Mouse (Mus musculus) neutrophil, adult 5-6 weeks (primary cell): ENCODE data around the gene Eif4g3. TPM values are rescaled to one million over a fixed set of nuclear protein-coding genes. Genes with fewer than 3 reads are reported as not detected.

ENCODE experiments used
- ATAC-seq: fragments of 151-379, 151-347 bp; 2 replicates; pipeline ENCODE4 v1.8.0; 2017; ENCODE audit warnings: mild to moderate bottlenecking, moderate TSS enrichment; ENCODE audit not compliant: insufficient number of reproducible peaks, poor library complexity, low FRiP score, severe bottlenecking; ENCODE audit errors: extremely low read depth
- total RNA-seq: library from RNA; stranded (forward); fragments of 200-1000 nt; gene quantifications from 2 replicates; pipeline ENCODE4 v1.2.3, GENCODE M21; 2017

Eif4g3 gene
- total RNA-seq, 1 experiment from 2014 or later = 95.8 TPM

DNA sequence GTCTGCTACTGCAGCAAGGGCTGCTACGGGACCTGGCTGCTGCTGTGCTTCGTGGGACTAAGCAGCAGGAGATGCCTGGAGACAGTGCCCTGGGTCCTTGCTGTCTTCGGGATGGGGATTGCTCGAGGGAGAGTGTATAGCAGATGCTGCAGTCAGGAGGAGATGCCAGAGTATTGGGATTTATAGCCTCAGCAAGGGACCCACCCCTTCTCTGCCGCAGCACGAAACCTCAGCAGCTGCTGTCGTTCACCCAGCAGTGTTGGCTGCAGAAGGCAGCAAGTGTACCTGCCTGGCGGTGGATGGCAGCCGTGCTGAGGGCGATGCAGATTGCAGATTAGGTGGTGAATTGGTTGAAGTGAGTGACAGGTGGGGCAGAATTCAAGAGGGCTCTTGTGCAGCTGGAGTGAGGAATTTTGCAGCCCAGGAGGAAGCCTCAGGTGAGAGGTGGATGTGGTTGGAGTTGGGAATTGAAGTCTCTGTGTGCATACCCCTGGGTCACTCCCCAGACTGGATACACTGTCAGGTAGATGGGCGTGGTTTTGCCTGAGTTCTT is 24.3 kb downstream of the Eif4g3 start:
- ATAC-seq = no peak

DNA sequence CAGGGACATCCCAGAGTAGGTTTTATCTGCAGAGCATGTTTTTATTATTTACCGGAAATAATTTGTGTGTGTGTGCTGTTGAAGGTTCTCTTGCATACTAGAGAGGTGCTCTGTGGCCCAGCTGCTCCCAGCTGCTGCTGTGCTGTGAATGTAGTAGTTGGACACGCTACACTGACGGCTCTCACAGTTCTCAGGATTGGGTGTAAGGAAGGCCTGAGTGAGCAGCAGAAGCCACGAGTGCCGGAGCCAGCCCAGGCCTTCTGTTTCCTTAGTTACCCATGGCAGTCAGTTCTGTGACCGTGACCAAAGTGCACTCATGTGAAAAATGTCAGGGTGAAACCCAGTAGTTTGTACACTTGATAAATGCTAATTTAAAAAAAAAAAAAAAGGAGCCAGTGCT is 25.2 kb downstream of the Eif4g3 start:
- ATAC-seq = no peak

DNA sequence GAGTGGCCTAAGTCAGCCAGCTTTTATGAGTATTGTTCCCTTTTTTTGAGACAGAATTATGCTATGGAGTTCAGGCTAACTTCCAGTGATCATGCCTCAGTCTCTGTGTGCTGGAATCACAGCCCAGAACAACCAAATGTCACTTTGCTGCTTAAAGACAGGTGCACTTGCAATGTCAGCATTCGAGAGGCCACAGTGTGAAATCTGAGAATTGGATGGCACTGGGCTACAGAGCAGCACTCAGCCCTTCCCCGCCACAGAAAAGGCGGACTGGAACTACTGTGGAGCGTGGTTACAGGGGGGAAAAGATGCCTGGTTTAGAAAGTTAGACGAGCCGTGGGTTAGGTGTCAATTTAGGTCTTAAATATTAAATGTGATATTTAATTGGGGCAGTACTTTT is 27.4 kb downstream of the Eif4g3 start:
- ATAC-seq = no peak

DNA sequence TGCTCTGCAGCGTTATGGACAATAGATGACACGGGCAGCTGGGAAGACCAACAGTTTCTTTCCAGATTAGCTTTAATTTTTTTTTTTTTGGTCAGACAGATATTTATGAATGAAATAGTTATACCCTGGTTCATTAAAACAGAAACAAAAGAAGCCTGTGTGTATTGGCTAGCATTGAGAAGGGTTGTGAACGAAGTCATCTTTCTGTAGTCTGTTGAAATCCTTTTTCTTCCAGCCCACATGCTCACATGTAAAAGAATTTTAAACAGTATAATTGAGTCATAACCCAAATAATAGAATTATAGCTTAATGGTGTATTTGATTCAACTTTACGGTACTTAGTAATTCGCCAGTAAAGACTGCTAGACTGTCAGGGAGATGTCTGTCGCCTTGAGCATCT is 28.8 kb downstream of the Eif4g3 start:
- no peak for ATAC-seq

DNA sequence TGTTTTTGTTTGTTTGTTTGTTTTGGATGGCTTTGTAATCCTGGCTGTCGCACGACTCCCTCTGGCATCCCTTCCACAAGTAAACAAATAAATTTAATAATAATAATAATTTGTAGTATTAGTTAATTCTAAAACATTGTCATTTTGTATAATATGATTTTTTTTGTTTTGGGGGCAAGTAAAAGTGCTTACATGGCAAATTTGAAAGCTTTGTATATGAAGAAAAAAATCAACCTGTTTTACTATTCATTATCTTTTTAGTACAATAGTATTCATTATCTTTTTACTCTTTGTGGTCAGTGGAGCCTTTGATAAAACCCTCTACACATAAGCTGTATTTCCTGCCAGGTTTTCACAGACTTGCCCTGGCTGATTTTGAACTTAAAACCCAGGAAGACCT is 29.9 kb downstream of the Eif4g3 start:
- no peak for ATAC-seq

DNA sequence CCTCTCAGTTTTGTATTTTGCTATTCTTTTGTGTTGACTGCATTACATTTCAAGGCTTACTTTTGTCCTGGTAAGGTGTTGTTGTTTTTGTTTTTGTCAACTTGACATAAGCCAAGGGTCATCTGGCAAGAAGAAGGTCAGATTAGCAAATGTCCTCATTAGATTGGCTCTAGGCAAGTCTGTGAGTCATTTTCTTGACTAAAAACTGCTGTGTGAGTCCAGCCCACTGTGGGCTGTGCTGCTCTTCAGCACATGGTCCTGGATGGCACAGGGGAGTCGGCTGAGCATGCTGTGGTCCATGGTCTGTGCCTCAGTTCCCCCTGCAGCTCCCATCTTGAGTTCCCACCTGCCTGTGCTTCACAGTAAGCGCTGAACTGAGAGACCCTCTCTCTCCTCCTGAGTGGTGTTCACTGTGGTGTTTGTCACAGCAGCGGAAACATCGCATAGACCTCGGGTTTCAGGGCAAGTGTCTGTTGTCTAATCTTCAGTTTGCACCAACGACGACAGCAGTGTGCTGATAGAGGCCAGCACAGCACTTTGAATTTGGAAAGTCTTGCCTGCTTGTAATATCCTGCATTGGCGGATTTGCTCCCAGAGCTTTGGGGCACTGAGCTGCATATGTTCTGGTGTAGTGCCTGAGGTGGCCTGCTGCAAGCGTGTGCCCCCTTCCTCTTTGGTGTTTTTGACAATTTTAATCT is 30.7 kb downstream of the Eif4g3 start:
- no peak for ATAC-seq

DNA sequence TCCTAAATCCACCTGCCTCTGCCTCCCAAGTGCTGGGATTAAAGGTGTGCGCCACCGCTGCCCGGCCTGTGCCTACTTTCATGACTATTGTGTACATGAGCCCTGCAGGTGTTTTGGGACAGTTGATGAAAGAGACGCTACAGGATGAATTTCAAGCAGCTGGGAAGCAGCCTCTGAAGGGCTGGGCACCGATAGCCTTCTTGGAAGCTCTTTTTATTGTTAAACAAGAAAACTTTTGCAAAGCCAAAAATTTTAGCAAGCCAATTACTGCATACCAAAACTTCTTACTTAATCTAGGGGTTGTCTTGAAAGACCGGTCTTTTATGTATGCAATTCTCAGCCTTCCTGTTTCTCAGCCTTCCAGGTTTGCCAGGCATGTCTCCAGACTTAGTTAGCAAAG is 36.3 kb downstream of the Eif4g3 start:
- no peak for ATAC-seq

DNA sequence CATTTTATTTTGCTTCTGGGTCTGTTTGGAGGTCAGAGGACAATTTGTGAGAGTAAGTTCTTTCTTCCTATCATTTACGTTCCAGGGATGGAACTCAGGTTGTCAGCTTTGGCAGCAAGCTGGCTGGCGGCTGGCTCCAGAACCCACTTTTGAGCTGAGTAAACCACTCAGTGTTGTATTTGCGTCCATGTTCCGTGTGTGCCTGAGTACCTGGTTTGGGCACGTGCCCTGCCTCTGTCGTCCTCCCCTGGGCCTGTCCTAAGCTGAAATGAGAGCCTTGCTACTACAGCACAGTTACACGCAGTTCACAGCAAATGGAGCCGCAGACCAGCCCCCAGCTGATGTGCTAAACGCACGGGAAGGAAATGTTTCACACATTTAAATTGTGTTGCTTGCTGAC is 39.0 kb downstream of the Eif4g3 start:
- no peak for ATAC-seq

DNA sequence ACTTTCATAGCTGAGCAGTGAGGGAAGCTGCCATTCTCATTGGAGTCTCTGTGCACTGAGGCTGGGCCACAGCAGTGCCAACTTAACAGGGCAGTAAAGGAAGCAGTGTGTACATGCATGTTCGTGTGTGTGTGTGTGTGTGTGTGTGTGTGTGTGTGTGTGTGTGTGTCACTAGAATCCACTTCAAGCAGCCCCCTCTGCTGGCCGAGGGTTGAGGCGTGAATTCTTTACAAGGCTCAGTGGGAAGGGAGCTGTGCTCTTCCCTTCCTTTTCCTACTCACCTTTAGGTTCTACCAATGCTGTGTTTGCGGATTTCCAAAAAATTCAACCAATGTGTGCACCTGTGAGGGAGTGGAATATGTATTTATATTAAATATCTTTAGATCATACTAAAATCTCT is 41.0 kb downstream of the Eif4g3 start:
- no peak for ATAC-seq

DNA sequence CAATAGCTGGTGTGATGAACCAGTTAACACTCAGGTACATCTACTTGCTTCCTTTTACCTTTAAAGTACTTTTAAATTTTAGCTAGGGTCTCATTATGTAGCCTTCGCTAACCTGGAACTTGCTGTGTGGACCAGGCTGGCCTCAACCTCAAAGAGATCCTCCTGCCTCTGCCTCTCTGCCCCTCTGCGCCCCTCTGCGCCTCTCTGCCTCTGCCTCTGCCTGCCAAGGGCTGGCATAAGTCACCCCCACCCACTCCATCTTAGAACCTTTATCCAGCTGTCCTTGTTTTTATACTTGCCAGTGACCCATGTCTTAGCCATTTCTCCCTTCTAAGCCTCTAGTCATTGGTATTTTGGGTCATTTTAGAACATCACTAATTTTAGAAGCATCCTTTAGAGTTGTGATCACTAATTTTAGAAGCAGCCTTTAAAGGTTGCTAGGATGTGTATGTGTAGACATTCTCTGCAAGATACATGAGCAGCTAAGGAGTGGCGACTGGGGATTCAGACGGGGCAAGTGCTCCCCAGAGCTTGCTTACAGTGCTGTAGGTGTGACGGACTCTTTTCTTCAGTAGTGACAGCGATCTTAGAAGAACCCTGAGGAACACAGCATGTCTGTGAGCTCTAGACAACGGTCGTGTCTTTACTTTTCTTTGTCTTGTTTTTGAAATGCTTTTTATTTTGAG is 42.8 kb downstream of the Eif4g3 start:
- no peak for ATAC-seq

DNA sequence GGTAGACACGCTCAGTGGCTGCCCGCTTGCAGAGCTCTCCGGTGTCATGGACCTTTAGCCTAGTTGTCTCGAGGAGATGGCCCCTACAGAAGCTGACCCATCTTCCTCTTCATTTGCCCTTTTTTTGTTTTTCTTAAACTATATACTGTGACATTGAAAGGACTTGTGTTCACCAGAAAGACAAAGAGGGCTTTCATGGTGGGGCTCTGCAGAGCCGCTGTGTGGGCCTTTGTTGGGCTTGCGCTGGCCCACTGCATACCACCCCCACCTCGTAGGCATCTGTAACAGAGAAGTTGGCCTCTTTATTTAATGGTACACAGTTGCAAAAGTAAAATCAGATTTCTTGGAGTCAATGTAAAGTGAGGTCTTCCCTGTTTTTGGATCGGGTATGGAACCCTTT is 44.3 kb downstream of the Eif4g3 start:
- no peak for ATAC-seq

DNA sequence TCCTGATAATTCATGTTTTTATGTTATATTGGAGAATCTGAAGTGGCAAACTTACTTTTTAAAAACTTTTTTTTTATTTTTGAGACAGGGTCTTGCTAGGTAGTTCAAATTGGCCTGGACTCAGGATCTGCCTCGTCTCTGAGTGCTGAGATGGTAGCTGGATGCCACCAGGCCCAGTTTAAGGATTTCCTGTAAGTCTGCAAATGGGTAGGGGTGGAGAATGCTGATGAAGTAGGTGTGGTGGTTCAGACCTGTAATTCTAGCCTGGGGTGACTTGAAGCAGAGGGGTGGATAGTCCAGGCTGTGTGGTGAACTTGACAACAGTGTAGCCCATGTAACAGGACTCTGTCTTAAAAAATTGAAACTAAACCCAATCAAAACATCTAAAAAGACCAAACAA is 45.1 kb downstream of the Eif4g3 start:
- no peak for ATAC-seq

DNA sequence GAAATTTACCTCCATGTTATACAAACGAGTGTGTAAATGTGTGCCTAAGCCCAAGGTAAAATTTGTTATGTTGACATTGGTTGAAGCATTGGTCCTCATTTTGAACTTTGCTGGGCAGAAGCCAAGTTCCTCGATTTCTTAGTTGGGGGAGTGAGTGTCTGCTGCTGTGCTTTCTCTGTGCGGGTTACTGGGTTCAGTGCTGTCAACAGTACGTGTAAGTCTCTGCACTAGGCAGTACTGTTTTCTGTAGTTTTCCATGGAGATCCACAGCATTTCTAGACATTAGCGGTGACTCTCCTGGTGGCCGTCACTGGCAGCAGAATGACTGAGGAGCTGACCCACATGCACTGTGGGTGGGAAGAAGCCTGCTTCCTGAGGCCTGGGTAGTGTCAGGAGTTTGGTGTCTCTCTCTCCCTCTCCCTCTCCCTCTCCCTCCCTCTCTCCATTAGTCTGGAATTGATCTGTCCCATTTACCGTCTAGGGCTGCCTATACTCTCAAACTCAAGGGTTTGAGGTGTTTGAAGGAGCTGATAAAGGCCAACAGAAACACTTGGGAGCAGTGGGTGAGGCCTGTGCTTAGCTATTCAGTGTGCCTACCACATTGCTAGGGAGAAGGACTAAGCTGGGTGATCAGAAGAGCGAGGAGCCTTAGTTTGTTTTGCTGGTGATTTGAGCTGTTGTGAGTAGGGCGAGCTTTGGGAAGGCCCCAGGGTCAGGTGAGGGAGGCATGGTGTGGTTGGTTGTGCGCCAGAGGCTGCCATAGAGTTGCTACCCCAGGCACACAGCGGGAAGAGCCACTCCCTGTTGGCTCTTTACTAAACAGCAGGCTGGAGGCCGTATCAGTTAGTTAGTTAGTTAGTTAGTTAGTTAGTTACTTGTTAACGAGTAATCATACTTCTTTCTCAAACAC is 45.8 kb downstream of the Eif4g3 start:
- no peak for ATAC-seq

DNA sequence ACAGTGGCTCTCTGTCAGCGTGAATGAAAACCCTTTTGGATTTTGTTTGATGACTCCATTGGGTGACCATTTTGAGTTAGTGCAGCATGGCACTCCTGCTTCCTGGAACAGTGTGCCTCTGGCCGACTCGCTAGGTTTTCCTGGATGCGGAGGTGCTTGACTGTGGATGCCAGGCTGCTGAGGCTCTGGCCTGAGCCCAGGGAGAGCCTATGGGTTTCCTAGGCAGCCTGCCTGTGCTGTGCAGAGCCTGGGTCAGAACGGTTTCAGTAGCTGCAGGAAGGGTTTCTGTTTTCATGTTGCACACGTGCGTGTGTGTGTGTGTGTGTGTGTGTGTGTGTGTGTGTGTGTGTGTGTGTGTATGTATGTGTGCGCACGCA is 46.4 kb downstream of the Eif4g3 start:
- no peak for ATAC-seq

DNA sequence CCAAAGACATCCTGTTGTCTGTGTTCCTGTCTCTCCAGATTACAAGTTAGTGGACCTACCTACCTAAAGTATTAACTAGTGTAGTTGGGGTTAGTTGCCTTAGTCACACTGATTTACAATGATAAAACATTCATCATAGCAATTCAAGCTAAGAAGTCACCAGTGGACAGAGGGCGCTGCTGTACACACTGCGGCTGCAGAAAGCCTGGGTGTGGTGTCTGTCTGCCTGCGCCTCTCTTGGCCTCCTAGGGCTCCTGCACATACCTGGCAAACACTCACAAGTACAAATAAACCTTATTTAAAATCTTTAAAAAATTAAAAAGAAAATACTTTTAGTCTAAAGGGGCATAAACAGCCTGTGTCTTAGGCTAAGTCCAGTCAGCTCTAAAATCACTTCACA is 47.8 kb downstream of the Eif4g3 start:
- no peak for ATAC-seq

DNA sequence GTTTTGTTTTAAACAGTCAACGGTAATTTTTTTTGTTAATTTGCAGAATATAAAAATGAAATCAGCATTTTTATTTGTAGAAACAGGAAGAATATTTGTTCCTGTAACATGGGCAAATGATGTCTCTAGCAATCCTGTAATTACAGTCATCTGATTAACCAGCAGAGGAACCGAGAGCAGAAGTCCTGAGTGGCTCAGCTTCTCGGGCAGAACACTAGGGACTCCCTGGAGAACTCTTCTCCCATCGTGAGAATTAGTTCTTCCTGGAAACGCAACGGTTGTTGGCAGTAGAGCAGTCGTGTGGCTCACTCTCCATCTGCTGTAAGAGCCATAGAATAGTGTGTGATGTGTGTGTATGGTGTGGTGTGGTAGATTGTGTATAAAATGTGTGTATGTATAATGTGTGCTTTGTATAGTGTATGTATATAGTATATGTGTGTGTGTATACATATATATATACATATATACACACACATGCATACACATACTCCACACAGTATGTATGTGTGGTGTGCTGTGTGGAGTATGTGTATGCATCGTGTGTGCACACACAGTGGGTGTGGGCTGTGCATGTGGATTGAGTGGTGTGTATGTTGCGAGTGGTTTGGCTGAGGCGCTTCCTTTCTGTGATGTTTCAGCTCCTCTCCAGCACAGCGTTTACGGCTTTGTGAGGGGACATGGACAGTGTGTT is 48.9 kb downstream of the Eif4g3 start:
- ATAC-seq = no peak

DNA sequence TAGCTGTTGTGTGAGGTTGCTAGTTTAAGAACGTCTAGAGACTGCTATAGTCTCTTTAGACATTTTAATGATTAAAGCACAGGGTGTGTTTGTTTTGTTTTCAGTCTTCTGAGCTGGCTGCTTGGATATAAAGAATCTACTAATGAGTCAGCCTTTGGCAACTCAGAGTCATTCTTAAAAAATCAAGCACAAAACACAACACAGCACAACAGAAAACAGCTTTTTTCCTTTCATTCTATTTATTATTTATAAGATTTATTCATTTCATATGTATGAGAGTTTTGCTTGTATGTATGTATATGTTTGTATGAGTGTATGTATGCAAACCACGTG is 49.4 kb downstream of the Eif4g3 start:
- ATAC-seq = no peak

DNA sequence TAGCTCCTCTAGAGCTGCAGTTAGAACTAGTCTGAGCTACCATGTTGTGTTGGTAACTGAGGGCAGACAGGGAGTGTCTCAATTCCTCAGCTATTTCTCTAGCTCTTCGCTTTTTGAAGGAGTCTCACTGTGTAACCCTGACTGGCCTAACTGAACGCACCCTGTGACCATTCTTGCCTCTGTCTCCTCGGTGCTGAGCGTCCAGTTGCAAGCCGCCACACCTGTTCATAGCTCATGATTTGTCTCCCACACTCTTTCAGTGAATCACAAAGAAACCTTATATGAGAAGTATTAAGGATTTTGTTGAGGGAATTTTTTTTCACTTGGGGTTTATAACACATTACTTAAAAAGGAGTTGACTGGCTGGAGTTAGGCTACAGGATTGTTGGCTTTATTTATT is 49.8 kb downstream of the Eif4g3 start:
- no peak for ATAC-seq

DNA sequence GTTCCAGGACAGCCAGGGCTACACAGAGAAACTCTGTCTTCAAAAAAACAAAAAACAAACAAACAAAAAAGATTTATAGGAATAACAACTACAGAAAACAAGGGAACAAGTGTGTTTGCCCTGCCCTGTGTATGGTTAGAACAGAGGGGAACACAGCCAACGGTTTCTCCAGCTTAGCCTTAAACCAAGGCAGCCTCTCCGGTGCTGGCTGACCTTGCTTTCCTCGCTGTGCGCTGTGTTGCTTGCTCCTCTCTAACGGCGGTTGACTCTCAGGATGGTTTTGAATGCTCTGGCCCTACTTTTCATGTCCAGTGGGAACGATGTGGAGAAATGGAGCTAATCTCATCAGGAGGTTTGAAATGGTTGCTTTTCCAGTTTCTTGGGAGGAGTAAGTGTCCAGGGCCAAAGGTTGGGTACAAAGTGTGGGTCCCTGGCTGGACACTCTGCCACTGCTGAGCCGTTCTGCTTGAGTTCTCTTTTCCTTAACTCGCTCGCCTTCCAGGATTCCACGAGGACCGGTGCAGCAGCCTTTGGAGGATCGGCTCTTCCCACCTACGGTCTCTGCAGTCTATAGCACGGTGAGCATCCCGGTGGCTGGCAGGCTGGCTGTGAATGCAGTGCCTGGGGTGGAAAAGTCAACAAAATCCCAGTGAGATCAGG is 52.1 kb downstream of the Eif4g3 start:
- no peak for ATAC-seq
